Mouse (Mus musculus) lung, postnatal 36 days (tissue): ENCODE data around the gene 1110059E24Rik.

Experiments
- DNase-seq: peaks from one replicate; pipeline ENCODE4 v3.0.0; 2022; ENCODE audit warnings: mixed read lengths

1110059E24Rik gene

DNA sequence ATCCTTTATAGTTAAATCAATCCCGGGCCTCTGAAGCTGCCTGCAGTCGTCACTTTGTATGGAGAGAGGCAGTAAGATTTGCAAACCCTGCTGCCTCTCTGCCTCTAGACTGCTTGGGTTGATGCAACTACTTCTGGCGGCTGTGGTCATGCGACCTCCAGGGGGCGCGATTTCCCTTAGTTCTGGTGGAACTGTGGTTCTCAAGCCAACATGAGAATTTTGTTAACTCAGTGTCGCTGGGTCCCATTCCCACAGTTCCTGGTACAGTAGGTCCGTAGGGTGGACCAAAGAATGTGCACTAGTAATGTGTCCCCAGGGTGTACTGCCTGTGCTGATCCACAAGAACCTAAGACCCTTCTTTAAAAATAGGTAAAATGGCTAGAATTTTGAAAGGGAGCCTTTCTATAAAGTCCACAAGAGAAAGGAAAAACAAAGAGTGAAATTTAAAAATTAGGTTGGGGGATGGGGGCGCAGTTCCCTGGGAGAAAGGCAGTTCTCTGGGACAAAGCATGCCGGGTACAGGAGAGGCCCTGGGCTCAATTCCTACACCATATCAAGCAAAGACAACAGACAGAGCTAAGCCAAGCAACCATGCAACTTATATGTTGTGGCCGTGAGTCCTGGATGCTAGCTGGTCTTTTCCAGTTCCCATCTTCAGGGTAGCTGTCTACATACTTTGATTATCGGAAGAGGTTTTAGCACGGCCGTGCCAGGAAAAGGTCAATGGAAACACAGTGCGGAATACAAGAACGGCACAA lies 81.4 kb downstream of the 1110059E24Rik start:
- peak; percentile 95 for DNase-seq

DNA sequence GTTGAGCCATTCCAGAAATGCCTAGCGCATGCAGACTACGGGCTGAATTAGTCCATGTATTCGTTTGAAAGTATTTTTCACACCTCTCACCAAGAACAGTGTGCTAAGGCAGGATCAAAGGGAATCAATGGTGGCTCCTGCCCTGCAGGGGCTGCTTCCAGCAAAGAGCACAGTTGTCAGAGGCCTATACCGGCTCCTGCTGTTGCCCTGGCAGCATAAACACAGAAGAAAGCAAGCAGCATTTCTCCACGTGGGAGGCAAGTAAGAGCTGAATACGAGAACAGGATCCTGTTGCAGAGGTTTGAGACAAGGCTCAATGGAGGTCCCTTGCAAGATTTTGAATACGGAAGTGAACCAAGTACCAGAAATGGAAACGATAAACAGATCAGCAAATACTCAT lies 82.0 kb downstream of the 1110059E24Rik start:
- no peak for DNase-seq

DNA sequence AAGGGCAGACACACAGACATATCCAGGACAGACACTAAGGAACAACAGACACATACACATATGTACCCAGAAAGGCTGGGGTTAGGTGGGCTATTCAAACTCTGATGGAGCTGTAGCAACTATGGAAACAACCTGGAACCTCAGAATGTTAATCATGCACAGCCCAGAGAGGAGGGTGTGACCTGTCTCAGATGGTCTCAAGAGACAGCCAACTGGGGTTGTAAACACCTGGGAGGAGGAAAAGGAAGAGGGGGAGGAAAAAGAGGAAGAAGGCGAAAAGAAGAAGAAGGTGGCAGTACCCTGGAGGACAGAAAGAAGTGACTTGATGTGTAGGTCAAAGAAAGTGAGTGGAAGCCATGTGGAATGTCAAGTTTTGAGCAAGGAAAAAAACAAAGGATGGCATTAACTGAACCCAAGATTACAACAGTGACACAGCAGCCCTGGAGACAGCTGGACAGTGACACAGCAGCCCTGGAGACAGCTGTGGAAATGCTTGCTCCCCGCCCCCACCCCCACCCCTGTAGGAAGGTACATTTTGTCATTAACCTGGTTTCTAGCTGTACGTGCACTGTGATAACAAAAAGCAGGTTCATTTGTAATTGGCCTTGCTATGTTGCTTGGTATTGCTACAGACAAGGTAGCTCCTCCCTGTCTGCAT lies 84.1 kb downstream of the 1110059E24Rik start:
- peak; percentile 18 for DNase-seq

DNA sequence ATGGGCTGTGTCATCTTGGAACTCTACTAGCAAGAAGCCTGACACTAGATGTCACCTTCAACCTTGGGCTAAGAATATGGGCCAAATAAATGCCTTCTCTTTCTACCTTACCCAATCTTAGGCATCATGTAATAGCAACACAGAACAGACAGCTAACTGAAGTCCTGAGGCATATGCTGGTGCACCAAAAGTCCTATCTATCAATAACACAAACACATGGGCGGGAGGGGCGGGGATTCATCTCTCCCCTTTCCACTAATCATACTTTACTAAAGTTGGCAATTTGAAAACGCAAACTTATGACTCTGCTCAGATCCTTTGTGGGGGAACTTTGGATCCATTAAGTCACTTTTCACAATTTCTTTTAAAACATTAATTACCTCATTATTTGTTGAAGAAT lies 84.8 kb downstream of the 1110059E24Rik start:
- DNase-seq: no peak

DNA sequence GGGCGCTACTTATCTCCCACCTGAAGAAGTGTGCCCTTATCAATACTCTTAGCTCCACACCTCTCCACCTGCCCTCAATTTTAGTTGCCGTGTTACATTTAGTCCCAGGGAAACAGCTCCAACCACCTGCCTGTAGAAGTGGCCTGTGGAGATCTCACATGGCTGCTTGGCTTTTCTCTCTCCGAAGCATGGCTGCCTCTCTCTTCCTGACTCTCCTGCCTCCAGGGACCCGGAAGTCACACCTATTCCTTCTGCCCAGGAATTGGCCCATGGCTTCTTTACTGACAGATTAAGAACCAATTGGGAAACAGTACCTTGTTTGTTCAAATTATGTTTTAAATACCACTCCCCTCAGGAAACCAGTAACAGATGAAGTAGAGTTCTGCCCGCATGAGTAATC lies 86.3 kb downstream of the 1110059E24Rik start:
- no peak for DNase-seq

DNA sequence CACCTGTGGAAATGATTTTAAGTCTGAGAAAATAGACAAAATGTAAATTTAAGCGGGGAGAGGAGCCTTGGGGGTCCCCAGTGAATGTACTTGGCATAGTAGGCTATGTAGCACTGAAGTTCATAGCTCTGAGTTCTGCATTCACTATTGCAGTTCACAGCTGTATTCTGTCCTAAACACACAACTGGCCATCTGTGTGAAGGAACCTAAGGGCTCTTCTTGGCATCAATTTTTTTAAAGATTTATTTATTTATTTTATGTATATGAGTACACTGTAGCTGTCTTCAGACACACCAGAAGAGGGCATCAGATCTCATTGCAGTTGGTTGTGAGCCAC lies 88.3 kb downstream of the 1110059E24Rik start:
- DNase-seq: no peak

DNA sequence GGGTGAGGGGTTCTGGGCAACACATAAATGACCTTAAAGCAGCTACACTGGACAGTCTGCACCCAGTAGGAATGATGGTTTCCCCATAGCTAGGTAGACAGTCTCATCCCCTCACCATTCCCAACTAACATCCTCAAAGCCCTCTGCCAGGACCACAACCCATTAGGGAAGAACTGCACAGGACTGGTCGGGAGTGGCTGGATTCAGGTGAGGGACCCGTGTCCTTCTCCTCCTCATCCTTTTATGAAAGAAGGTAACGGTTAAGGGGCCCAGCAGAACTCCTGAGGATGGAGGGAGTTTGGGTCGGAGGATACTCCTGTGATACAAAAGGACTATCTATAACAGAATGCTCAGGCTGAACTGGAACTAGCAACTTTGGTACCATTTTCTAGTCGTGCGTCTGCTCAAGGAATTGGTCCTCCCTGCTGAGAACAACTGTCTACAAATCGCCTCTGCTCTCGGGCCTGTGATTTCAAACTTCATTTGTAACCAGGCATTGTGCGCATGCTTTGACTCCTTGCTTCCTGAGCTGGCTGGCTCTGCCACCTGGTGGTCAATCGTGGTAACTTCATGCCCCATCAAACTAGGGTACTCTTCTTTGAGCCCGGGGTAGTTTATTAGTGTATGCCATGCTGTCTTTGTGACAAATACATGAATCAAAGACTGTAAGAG lies 88.9 kb downstream of the 1110059E24Rik start:
- DNase-seq: peak; percentile 88

DNA sequence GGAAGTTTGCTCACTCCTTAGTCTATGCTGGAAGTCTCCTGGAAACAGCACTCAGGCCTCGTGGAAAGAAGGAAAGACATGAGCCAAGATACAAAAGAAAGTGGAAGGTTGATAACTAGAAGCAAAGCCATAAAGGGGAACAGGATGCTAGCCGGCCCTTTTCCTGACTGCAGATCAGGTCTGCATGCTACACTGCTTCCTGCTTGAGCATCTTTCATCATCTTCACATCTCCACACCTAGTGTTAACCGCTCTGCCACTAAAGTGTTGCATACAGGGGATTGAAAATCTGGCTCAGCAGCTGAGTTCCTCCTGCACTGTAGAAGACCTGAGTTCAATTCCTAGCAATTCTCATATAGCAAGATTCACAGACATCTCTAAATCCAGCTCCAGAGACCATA lies 89.8 kb downstream of the 1110059E24Rik start:
- no peak for DNase-seq

DNA sequence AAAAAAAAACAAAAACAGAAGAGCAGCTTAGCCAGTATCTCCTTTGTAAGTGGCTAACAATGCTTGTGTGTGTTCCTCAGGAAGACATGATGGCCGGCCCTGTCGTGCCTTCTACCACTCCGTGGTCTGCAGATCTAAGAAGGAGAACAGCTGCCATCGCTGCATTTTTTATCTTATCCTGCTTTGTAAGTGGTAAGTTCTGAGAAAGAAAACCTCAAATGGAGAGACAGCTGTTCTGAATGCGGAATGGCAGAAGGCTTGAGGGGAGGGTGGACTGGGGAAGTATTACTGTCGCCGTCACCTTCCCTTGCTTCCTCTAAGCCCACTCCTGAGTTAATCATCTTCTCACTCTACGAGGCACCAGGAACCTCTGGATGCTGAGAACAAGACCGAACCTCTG lies 100.0 kb downstream of the 1110059E24Rik start:
- no peak for DNase-seq

DNA sequence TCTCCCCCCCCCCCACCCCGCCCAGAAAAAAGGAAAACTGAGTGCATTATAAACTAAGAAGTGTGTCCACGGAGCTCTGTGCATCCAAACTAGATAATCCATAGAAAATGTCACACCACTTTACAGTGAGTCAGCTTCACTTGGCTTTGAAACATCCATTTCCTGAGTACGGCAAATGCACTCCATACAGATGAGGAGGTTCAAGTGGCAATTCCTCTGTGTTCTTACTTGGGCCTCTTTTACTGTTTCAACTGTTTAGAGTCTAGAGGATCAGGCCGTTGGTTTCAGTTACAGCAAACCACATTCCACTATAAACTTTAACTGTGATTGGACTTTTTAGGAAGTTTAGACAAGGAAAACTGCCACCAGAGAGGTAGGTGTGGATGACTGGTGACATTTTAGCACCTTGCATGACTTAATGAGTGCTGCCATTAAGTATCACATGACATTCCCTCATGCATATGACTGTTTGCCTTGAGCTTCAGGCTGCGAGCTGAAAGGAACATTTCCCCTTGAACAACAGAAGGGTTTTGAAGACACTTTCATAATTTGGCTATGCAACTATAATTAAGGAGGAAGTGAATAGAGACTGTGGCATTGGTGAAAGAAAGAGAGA lies 100.7 kb downstream of the 1110059E24Rik start:
- peak; percentile 53 for DNase-seq

DNA sequence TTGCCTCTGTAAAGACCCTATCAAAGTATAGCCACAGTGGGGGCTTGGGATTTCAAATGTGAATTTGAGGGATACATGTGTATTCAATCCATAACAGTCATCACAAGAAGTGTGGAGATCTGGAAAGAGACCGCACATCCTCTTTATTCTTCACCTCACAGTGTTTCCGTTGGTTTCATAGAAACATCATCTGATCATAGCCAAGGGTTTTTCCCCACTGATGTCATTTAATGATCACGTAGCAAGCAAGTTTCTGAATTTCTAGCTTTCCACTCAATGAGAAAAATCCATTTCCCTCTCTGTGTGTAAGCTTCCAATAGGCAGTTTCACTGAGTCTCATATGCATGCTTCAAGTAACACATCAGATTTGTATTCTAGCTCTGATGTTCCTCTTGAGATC lies 103.1 kb downstream of the 1110059E24Rik start:
- DNase-seq: no peak

DNA sequence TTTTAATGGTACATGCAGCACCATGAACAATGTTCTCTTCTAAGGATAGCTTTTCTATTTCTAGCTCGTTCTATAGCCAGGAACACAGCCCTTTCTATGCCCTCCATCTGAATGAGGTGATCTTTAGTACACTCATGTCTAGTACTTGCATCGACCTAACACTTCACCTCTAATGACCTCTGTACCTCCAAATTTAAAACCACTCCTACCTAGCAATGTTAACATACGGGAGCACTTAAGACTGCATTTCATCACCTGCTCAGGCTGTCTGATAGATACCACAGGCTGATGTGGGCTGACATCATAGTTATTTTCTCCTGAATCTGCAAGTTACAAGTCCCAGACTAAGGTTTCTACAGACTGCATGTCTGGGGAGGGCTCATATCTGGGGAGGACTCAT lies 103.8 kb downstream of the 1110059E24Rik start:
- peak; percentile 26 for DNase-seq

DNA sequence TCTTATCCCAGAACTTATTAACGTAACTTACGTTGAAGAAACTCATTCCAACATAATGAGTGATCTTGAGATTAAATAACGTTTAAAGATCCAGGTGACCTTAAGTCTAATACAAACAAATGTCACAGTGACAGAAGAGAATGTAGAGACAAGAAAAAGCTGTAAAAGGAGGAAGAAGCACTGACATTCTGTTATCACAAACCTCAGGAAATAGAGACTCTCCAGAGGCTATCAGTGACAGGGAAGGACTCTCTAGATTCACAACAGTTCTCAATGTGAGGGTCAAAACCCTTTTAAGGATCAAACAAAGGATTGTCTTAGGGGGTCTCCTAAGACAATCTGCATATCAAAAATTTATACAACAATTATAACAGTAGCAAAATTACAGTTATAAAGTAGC lies 115.7 kb downstream of the 1110059E24Rik start:
- DNase-seq: no peak
